Mouse (Mus musculus) c-Kit-positive CD71-positive TER-119-positive erythroid progenitor cells, embryonic 14.5 days (primary cell): ENCODE results near the gene Slc20a1.

Experiments used
- DNase-seq: peaks from one replicate; pipeline ENCODE4 v3.0.0-alpha.2; 2013; ENCODE audit warnings: low spot score

Gene Slc20a1

DNA sequence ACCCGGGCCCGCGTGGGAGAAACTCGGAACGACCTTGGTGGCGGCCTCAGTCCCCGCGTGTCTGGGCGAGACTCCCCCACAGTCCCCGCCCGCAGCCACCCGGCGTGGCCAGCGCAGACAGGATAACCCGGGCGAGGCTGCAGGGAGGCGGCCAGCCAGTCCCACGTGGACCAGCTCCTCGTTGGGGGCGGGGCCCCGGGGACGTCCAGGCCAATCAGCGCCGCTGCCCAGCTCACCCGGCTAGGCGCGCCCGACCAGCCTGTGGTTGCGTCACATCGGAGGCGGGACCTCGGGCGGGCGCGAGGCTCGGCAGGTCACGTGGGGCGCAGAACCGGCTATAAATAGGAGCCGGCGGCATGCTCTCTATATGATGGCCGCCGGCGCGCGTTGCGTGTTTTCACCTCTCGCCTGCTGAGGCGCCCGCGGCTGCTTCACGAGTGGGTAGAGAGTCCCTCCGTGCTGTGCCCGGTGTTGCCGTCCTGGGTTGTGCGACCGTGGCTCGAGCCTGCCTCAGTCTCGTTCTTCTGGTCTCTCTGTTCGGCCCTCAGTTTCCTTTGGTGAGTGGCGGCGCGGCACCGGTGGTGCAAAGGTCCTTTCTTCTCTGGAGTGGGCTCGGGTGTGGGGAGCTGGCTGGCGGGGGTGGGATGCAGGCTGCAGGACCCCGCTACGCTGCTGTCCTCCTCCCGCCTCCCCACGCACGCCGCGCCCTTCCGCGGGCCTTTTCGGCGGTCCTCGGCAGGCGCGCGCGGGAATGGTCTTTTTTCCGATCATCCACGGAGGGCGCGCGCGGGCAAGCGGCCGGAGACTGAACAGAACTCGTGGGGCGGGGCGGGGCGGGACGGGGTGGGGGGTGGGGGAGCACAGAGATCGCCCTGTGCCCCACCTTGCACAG is at the start of gene Slc20a1:
TSS of gene Slc20a1 (plus strand) at position 329 of the 892 bp plus-strand sequence.
- DNase-seq = peak; percentile 97

DNA sequence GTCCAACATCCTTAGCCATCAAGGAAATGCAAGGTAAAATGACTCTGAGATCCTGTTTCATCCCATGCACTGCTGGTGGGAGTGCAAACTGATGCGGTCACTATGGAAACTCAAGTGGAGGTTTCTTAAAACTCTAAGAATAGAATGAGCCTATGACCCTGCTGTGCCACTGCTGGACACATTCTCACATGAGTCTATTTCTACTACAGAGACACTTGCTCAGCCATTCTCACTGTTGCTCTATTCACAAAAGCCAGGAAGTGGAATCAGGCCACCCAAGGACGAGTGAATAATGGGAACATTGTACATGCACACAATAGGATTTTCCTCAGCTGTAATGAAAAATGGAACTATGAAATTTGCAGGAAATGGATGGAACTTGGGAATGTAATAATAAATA is 49.7 kb upstream of the Slc20a1 start:
- no peak for DNase-seq

DNA sequence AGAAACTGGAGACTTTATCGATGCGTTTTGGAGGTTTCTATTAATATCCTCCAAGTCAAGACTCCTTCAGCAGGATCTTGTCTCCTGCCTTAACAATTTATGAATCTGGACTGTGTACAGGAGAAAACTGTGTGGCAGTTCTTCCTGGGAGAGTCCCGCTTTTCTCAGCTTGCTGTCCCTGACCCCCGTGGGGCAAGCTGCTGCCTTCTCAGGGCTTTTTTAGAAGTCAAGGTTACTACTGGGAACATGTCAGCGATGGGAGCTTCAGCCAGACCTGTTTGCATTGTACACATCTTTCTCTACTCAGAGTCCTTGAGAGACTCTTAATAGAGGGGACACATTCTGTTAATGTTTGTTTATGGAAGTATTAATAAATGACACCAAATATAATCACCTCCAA is 48.2 kb upstream of the Slc20a1 start:
- no peak for DNase-seq

DNA sequence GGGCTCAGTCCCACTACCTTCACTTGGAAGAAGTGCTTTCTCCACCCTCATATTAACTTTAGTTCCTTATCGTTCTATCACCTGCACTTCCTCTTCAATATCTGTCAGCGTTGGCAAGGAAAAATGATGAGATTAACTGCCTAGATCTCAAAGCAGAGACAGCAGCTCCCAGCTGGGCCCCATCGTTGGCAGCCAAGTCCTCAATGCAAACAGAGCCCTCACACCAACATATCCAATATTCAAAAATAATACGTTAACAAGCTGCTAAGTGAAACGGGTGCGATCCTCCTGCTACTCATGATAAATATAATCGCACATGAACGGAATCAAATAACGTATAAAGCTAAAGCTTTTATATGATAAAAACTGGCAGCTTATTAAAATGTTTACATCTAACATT is 47.5 kb upstream of the Slc20a1 start:
- DNase-seq = no peak

DNA sequence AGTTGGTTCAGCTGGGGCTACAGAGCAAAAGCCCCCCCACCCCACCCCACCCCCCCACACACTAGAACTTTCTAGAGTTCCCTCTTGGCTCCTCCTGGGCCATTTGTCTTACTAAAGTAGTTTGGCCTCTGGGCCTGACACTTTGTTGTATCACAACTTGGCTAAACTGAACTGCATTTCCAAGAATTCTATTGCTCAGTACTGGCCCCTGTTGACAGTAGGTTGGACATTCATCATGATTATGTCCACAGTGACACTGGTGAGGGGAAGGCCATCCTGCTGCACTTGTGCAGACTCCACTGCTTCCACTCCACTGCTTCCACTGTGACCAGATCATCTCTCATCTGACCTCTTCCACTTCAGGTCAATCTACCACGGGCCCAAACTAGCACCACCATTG is 45.8 kb upstream of the Slc20a1 start:
- no peak for DNase-seq

DNA sequence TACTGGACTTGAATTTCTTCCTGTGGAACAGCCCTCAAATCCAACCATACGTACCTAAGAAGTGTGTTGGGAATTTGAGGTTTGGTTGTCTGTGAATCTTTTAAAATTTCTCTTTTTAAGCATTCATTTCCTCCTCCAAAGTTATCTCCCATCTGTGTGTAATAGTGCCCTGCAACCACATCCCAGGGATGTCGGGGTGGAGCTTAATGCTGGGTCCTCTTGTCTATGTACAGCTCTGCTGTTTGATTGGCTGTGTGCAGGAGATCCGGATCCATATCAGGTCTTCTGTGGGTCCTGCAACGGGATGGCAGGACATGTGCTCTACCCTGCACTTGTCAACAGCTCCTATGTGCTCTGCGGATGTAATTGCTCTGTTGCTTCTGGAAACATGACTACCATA is 33.7 kb upstream of the Slc20a1 start:
- no peak for DNase-seq

DNA sequence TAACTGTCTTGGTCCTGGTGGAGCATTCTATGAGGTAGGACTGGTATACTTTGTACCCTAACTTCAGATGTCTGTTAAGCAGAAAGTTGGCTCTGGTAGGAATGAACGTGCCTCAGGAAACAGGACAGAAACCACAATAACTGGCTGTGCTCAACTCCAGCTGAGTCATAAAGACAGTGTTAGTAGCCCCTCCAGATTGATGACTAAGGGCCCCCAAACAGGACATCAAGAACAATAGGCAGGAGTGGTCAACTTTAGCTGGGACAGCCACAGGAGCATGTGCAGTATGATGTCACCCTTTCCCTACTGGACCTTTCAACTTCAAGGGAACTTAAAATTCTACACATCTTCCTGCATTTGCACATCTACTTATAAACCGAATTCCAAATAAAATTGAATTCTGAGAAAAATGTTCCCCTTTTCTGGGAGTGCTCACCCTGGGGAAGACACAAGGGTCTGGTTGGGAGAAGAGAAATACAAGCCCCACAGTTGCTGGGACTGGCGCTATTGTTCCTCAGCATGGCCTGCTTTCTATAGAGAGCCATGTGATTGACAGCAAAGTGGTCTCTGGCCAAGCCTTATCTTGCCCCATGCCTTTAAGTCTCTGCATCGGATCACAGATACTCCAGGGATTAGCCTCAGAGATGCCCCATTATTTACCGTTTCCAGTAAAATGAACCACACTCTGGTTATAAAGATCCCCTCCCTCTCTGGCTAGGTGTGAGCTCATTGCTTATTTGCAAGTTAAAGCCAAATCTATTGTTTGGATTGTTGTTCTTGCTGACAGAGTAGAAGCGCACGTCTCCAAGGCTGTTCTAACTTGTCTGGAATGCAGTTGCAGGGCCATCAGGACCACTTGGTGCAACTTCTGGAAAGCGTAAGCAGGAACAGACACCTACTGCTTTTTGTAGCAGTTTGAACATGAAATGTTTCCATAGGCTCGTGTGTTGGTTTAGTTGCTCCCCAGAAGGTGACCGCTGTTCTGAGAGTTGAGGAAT is 31.8 kb upstream of the Slc20a1 start:
- no peak for DNase-seq

DNA sequence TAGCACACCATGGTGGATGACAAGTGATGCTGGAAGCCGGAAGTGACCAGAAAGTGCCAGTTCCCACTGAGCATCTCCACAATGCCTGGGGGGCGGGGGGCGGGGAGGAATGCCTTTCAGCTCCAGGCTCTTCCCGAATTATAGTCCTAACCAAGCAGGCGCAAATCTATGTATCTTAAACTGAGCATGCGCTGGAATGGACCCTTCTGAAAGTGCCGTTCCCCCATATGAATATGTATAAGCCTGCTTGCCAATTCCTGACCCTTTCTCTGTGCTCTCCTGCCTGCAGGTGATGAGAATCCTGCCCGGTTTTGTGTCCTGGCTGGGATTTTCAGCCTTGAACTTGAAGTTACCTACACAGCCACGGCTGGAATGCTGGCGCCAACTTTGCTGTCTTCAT is 25.2 kb upstream of the Slc20a1 start:
- DNase-seq = no peak

DNA sequence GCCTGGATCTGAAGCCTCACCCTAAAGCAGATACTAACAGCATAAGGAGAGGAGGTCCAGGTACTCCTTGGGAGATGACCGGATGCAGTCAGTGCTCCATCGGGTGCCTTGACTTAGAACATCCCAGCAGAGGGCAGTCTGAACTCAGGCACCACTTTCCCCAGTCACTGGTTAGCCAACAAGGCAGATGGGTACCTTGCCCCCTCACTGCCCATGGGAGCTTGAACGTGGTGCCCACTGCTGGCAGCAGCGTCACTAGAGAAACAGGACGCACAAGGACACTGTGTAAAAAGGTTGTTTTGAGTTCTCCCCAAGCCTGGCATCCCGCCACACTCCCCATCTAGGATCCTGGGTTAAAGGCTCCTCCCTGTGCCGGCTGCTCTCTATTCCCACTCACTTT is 24.1 kb upstream of the Slc20a1 start:
- no peak for DNase-seq

DNA sequence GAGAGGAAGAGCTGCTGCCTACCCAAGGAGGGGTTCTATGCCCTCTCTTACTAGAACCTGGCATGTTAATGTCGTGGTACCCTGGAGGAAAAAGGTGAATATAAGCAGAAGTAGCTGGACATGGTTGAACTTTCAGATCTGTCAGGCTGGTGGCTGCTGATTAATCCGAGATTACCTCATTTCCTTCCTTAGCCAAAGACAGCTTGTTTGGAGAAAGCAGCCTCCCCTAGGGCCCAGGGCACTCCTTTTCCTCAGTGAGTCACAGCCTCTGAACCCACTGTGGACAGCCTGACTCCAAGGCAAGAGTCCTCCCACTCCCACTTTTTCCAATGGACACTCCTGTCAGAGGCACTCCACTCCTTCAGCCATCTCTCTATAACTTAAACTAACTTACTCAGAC is 22.9 kb upstream of the Slc20a1 start:
- DNase-seq = no peak

DNA sequence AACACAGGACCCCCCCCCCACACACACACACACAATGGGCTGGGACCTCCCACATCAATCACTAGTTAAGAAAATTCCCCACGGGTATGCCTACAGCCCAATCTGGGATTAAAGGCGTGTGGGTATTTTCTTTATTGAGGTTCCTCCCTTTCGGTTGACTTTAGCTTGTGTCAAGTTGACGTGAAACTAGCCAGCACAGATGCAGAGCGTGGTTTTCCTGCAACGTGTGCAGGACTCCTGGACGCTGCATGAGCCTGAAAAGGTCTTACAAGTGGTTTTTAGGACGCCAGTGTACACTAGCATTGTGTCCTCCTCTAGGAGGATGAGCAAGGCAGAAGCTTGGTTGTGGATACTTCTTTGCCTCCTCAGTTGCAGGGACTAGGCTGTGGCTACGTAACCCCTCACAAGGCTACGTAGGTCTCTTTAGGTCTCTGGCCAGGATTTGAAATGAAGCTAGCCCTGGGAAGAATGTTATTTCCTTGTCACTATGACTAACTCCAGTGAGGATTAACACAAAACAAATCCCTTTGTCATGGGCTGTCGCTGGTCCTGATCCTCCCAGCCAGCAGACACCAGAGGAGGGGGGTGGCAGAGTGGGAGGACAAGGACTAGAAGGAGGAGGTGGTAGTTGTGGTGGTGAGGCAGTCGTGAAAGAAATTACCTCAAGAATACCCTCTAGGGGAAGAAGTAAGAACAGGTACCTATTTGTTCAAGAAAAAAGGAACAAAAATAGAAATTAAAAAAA is 21.7 kb upstream of the Slc20a1 start:
- no peak for DNase-seq

DNA sequence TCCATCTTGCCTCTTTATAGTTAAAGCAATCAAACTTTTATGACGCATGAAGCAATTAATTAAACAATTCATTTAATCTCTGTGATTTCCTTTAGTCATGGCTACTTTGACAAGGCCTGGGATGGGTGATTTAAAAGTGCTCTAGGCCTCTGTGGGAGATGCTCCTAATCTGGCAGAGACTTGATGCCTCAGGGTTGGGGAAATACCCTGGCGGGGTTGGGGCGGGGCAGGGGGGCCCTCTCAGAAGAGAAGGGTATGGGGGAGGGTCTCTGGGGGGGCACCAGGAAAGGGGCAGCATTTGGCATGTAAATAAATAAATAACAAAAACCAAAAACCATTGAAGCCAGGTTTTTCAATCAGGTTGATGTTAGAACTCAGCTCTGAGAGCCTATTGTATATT is 20.9 kb upstream of the Slc20a1 start:
- DNase-seq = no peak

DNA sequence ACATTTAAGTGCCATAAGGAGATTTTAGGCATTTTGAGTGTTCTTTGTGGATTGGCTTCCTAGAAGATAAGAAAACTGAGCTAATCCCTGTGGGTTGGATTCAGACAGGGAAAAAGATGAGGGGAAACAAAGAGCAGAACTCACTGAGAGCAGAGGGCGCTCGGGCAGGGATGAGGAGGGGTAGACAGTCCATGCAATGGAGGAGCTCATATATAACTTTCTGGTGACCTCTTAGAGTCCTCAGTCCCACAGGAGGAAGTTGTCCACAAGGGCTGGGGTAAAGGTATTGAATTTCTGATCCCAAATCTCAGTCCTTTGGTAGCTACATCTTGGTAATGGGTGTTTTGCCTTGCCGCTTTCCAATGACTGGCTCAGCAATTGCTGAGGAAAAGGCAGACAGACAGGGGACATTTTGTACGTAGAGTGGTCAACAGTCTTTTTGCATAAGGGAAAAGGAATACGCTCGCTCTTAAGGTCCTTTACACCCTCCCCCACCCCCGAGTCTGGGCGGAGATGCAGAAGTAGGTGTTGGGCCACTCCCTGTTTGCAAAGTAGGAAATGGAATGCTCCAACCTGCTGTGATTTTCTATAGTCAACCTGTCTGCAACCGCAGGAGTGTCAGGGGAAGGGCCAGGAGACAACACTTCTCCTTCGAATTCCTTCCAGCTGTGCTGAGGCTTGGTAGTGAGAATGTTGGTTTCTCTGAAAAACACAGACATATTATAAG is 20.2 kb upstream of the Slc20a1 start:
- no peak for DNase-seq

DNA sequence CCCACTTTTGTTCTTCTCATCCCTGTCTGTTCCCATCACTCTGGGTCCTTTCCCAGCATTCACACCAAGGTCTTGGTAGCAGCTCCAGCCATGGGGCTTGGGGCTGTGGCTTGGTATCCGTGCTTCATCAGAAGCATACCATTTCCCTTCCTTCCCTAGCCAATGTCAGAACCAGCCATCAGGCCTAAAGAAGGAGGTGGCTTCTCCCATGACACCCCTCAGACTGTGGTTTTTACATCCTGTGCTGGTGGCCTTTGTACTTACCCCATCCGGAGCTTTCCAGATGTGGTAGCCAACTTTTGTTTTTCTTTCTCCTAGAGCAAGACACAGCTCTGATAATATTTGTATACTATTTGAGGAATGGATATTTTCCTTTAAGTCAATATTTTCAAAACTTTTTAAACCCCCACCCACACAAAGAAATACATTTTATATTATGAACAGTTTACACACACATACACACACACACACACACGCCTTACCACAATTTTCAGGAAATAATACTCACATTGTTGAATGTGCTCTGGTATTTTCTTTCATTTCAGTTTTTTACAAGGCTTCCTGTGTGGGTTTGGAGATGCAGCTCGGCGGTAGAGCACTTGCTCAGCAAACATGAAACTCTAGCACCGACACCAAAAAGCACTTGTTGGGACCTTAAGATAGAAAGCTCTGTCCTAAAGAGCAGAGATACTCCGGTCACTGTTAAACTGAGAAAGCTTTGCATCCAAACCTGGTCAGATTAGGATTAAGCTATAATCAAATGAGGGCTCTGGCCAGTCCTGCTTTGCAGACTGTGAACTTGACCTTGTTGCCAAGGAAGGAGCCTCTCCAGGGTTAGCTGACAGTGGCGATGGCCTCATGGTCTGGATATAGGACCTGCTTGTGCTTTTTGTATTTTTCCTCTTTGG is 18.4 kb upstream of the Slc20a1 start:
- DNase-seq = no peak

DNA sequence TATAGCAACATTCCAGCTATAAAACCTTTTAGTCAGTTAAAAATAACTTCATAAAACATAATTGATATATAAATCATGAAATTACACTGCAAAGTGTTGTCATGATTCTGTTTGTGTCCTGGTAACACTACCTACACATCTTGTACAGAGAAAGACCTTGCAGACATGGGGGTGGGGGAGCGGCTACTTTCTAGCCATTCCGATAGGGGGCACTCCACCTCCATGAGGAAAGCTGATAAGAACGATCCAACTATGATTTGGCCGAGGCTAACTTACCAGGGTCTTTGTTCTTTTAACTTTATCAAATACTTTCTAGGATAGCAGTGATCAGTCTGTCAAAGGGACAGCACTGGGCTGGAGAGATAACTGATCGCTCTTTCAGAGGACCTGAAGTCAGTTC is 17.1 kb upstream of the Slc20a1 start:
- no peak for DNase-seq

DNA sequence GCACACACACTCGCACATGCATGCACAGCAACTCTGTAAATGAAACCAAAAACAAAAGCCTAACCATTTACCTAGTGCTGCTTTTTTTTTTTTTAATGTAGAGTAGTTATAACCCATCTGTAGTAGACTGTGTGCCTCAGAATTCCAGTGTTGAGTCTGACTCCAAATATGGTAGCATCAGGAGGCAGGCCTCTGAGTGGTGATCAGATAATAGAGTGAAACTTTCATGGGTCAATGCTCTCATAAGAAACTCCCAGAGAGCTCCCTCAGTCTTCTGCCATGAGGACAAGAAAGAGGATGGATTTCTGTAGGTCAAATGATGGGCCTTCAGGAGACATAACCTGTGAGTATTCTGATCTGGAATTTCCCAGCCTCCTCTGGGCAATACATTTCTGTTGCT is 16.2 kb upstream of the Slc20a1 start:
- DNase-seq = no peak

DNA sequence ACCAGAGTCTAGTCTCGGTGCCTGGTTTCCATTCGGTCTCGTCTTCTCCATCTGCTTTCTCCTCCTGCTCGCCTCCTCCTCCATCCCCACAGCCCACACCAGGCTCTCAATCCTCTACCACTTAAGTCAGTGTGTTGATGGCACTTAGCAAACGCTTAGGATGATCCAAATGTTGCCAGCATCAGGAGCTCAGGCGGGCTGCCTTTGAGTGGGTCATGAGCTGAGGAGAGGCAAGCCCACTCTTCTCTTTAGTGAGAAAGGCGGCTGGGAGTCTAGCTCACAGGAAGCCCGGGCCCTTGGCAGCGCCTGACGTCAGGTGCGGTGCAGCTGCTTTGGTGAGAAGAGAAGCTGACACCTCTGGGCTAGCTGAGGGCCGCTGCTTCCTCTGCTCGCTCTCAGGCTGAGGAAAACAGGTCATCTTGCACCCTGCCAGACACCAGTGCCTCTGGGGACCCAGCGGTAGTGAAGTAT is 15.0 kb upstream of the Slc20a1 start:
- DNase-seq = no peak

DNA sequence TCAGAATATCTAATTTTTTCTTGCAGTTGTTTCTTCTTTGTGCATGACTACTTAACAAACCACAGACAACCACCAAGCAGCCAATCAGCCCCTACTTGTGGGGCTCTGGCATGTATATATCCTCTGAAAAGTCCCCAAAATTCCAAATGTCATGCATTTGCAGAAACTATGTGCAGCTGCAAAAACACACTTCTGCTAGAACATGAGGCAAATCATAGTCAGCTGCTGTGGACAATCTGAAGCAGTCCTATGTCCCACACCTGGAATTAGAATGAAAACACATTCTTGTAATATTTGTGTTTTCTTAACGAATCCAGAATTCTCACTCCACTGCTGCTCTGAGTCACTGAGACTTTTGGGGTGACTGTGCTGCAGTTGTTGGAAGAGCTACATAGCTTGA is 13.7 kb upstream of the Slc20a1 start:
- DNase-seq = no peak

DNA sequence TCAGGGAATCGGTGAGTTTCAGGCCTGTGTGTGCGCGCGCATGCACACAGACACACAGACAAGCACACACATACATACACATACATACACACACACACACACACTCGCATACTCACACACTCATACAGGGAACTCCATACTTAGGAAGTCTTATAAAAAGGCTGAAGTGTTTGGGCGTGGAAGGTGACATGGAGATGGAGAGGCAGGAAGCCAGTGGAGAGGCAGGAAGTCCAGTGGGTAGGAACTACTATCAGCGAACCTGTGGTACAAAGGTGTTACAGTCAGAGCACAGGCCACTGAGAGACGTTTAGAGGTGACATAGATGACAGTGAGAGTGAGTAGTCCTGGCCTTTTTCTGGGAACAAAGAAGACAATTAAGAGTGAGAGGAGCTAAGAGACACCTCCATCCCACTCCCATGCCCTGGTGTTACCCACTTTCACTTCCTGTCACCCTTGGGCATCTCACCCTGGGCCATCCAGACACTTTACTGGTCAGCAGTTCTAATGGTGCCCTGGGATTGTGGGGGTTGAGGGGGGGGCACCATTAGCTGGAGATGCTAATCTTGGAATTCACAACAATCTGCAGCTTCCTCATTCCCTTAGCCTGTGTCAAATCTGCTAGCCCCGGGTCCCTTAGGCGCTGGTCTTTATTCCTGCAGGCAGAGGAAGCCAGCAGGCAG is 12.8 kb upstream of the Slc20a1 start:
- no peak for DNase-seq
